Mouse (Mus musculus) embryo, embryonic 9.5 days (tissue): ENCODE data around the gene Rhbg.

Experiments
- DNase-seq: peaks from one replicate; pipeline ENCODE4 v3.0.0-alpha.2; 2017; ENCODE audit errors: extremely low spot score

Gene Rhbg

DNA sequence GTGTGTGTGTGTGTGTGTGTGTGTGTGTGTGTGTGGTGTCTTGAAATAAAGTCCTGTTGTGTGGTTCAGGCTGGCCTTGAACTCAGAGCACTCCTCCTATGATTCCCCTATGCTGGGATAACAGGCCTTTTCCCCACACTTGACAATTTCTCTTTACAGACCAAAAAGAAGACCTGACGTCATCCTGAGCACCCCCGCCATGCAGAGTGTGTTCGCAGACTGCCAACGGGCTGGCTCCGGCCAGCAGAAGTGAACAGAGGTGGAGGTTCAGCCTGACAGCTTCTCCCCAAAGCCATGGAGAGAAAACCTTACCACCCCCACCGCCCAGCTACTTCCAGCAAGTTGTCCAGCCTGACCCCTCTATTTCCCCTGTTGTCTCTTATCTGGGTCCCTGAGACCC, 25.0 kb downstream of the Rhbg start:
- DNase-seq = no peak

DNA sequence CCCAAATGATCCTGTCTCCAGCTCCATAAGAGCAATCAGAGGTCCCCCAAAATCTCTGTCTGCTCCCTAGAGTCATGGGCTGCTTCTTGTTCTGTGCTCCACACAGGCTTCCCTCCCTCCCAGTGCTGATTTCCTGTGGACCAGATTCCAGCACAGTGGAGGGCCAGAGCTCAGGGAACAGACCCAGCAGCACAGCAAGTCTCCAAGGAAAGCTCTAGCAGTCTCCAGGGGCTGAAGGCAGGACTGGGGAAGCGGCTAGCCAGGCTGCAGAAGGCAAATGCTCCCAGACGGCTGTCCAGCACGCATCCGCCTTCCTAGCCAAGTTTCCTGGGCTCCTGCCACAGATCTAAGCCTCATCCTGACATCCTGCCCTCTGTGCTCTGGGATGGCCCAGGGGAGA, 25.6 kb downstream of the Rhbg start:
- no peak for DNase-seq

- DNase-seq = no peak
Observed at GRCm38 (mm10) chr3:88227976-88228375, 26.5 kb downstream of the Rhbg start.

DNA sequence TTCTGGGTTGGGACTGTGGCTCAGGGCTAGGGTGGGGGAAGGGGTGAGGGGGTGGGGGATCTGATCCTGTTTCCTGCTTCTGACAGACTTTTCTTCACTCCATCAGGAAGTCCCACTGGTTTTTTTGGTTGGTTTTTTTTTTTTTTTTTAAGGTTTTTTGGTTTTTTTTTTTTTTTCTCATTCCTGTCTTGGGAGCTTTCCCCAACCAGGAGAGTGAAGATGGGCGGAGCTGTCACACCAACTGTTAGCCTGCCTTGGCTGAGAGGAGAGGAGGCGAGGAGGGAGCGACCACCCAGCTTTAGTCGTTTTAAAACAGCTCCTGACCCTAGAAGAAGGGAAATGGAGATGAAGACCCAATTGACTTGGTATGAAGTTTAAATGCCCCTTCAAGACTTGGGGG, 27.2 kb downstream of the Rhbg start:
- no peak for DNase-seq

DNA sequence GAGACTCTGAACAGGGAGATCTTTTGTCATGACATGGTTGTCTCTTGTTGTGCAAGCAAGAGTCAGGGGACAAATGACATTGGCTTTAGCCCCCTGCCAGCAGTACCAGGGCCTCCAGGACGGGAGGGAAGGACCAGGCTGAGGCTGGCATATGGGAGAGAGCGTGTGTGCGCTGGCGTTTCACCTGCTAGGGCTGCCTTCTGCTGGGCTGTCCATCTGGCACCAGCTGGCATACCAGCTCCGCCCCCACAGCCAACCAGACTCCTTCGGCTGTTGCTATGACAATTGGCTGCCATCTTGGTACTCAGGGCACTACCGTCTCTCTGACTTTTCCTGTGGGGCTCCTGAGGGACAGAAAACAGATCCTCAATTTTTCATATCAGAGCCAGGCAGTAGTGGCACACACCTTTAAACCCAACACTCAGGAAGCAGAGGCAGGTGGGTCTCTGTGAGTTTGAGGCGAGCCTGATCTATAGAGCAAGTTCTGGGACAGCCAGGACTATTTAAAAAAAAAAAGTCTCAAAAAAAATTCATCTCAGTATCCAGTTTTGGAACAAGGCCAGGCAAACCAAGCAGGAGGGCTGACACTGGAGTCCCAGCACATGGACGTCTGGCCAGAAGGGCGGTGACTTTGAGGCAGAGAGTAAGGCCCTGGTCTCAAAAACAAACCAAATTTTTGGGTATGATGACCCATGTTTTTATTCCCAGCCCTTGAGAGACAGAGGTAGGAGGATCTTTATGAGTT, 28.2 kb downstream of the Rhbg start:
- no peak for DNase-seq

GRCm38 (mm10) chr3:88224929-88225328, 29.6 kb downstream of the Rhbg start:
- no peak for DNase-seq

DNA sequence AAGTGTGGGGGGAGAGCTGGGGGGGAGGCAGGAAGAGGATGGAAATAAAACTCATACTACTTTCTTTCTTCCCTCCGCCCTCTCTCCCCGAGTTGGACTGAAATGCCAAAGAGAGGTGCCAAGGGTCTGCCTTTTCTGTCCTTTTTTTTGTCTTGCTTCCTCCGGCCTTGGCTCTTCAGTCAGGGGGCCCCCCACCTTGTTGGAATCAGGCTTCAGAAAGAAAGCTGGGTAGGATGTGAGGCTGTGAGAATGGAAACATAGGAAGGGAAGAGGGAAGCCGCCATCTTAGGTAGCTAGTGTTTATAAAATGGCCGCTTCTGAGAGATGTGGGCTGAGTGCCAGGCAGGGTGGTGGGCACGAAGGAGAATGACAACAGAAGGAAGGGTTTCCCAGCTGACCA, 32.1 kb downstream of the Rhbg start:
- no peak for DNase-seq

- DNase-seq = no peak
Observed at GRCm38 (mm10) chr3:88221519-88222390, 32.8 kb downstream of the Rhbg start.

DNA sequence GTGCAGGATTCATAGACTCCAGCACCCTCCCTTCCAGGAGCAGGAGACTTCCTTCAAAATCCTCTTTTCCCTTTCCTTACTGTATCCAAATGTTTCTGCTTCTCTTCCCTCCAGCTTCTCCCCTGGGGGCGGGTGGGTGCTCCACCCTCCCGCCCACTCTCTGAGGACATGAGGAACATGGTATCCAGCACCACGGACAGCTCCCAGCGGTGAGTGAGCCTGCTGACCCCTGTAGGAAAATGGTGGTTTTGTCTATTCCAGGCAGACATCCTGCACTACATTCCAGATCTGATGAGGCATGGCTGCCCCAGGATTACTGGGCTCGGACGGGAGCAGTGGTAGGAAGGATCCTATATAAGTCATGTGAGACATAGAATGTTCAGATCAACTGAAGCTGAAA, 33.7 kb downstream of the Rhbg start:
- peak; percentile 78 for DNase-seq

DNA sequence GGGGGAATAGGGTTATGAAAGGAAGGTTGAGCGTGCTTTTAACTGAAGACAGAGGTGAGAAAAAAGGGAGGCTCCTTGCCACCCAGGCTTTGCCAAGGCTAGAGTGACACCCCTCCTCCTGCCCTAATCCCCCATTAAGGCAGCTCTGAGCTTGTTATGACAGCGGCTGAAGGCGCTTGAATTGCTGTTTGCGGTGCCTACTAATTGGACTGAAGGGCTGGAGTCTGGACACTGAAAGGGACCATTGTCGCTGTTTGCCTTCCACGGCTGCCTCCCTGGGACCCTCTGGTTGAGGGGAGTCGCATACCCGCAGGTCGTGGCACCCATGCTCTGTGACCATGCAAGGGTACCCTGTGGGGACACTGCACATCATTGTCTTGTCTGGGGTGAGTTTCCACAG, 34.6 kb downstream of the Rhbg start:
- DNase-seq = no peak

DNA sequence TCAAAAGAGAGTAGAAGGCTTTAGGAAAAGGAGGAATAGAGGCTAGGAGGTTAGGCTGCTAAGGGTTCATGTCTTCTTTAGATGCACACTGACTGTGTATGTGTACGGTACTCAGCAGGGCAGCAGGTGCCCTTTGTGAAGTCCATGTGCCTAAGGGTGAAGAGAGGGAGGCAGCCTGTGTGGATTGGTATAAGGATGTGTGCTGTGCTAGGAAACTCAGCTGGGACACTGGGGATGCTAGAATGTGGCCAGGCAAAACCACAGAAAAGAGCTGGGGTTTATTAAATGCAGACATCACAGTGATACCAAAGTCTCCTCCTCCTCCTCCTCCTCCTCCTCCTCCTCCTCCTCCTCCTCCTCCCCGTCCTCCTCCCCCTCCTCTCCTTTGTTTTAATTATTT, 36.8 kb downstream of the Rhbg start:
- no peak for DNase-seq

DNA sequence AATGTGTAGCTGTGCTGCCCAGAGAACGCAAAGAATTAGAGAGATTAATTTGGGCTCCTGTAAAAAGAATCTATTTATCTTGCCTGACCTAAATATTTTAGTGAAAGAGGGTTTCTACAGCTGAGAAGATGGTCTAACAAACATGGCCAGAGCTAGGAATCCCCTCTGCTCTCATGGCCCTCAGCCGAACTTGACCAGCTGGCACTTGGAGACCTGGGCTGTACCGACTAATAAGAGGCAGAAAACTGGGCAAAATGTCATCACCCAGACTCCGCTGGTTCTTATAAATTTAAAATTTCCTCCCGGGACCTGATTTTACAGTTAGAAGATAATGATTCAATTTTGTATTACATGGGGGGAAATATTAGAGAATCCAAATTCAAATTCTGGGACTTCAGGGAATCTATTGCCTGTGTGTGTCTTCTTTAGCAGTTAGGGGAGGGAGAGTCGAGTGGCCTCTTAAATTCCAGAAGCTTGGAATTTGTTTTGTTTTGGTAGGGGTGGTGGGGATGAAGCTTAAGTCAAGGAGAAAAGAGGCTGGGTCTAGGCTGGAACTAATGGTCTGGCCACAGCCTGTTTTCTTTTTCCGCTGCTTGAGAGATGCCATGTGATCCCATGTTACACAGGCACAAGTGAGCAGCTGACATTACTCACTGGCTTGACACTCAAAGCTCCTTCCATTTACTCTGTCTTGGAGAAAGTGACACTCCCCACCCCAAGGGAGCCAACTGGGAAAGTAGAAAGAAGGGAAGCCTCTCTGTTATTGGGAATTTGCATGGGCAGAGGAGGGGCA, 37.8 kb downstream of the Rhbg start:
- no peak for DNase-seq

- no peak for DNase-seq
Observed at GRCm38 (mm10) chr3:88216116-88216515, 38.4 kb downstream of the Rhbg start.

DNA sequence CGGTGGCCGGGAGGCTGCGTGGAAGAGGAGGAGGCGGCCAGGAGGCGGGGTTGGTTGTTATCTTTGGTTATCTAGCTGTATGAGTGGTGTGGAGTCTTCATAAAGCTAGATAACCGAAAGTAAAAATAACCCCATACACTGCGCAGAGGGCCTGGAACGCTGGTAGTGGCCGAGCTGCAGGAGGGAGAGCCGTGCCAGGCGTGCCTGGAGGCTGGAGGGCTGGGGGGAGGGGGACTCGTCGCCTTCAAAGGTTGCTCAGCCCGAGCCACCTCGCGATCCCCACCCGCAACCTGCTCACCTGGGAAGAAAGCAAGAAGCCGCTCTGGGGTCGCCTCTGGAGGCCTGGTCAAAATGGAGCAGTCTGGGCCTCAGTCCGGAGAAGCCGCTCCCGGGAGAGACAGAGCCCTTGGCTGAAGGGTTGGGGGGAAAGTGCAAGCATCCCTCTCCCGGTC, 38.9 kb downstream of the Rhbg start:
- DNase-seq = no peak

DNA sequence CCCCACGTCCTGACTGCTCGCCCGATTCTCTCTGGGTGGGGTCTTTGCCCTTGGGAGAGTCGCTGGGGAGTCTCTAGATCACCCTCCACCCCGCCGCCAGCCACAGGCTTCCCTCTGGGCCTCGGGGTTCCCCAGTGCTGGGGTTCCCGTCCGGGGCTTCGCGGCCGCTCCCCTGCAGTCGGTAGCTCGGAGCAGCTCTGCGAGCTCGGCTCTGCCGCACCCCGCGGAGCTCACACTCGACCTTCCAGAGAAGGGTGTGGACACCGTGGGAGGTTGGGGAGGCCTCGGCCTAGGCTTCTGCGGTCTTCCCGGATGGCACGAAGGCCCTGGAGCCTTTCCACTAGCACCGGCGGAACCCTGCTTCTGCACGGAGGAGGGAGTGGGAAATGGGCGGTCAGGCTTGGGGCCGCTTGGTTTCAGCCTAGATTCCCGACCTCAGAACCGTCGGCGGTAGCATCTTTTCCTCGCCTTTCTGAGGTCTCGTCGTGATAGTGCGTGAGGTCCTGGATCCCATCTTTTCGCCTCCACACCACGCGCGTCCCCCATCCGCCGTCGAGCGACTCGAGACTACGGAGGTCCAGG, 39.4 kb downstream of the Rhbg start:
- no peak for DNase-seq

- DNase-seq = no peak
Observed at GRCm38 (mm10) chr3:88214197-88214938, 40.1 kb downstream of the Rhbg start.

GRCm38 (mm10) chr3:88213019-88213418, 41.5 kb downstream of the Rhbg start:
- no peak for DNase-seq

- DNase-seq = no peak
Observed at GRCm38 (mm10) chr3:88212356-88212755, 42.2 kb downstream of the Rhbg start.

DNA sequence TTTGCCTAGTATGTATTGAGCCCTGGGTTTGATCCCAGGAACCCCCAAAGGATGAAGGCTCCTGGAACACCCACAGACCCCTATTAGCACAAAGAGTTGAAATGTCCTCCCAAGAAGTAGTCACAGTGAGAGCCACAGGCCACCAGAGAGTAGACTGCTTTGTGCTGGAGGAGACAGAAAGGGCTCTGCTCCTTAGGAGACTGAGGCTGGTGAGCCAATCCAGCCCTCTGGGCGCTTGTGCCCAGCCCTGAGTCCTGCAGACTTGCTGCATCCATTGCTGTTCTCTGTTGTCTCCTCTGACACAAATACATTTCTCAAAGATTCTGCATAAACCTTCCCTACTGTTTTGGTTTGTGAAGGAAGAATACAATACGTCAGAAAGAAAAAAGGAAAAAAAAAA, 43.6 kb downstream of the Rhbg start:
- no peak for DNase-seq

DNA sequence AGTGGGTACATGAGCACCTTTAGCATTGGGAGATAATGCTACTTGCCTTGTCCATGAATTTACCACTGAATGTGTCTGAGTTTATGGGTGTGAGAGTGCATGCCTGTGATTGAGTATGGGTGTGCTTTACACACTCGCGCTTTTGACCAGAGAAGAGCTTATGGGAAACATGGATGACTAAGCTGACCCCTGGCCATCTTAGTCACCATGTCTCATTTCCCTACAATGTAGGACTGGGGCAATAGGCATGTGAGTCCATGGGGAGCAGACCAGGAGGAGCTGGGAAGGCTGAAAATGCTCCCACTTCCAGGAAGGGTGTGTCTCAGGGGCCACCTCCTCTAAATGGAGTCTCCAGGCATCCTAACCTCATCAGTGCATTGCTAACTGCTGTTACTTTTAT, 44.4 kb downstream of the Rhbg start:
- DNase-seq = no peak

DNA sequence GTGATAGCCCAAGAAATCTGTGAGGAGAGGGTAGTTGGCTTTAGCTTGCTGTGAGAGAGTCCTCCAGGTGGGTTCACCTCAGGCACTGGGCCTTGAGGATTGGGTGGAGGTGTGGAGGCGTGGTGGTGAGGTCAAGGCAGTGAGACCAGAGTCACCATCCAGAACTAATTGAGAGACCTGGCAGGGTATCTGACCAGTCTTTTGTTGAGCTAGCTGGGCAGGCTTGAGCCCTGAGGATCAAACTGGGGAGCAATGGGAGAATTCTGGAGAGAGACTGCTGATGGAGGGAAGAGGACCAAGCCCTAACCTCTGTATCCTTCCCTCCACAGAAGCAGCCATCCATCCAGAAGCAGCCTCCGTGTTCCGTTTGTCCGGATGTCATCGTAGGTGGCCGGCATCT, 45.2 kb downstream of the Rhbg start:
- no peak for DNase-seq
